Mouse (Mus musculus) 416B (cell line): ENCODE results near the gene Cybrd1.

ENCODE experiments used
- DNase-seq: peaks from one replicate; pipeline ENCODE4 v3.0.0; 2011; ENCODE audit warnings: low read depth

The Cybrd1 gene

GRCm38 (mm10) chr2:71117797-71118708, at the start of gene Cybrd1:
Gene Cybrd1, plus strand, starts transcription at chr2:71117923.
- DNase-seq, result no peak

- no peak for DNase-seq
These were observed 46.1 kb upstream of the Cybrd1 start for GRCm38 (mm10) chr2:71071601-71072000.

GRCm38 (mm10) chr2:71073330-71073729, 44.4 kb upstream of the Cybrd1 start:
- DNase-seq, result no peak

GRCm38 (mm10) chr2:71073828-71074227, 43.9 kb upstream of the Cybrd1 start:
- DNase-seq, result no peak

GRCm38 (mm10) chr2:71082416-71082815, 35.3 kb upstream of the Cybrd1 start:
- no peak for DNase-seq

GRCm38 (mm10) chr2:71083454-71084193, 34.1 kb upstream of the Cybrd1 start:
- no peak for DNase-seq

- DNase-seq, result peak; percentile 77
These were observed 28.0 kb upstream of the Cybrd1 start for GRCm38 (mm10) chr2:71089766-71090165.

GRCm38 (mm10) chr2:71090660-71091445, 26.9 kb upstream of the Cybrd1 start:
- peak; percentile 36 for DNase-seq

GRCm38 (mm10) chr2:71096170-71096569, 21.6 kb upstream of the Cybrd1 start:
- peak; percentile 97 for DNase-seq

- peak; percentile 39 for DNase-seq
These were observed 15.0 kb upstream of the Cybrd1 start for GRCm38 (mm10) chr2:71102621-71103291.

GRCm38 (mm10) chr2:71103292-71103680, 14.4 kb upstream of the Cybrd1 start:
- DNase-seq, result peak; percentile 33

- DNase-seq, result no peak
These were observed 13.0 kb upstream of the Cybrd1 start for GRCm38 (mm10) chr2:71104696-71105095.

GRCm38 (mm10) chr2:71105469-71106215, 12.1 kb upstream of the Cybrd1 start:
- DNase-seq, result no peak

GRCm38 (mm10) chr2:71107225-71107624, 10.5 kb upstream of the Cybrd1 start:
- no peak for DNase-seq

- no peak for DNase-seq
These were observed 9.2 kb upstream of the Cybrd1 start for GRCm38 (mm10) chr2:71108541-71108940.

GRCm38 (mm10) chr2:71113489-71114171, 4.1 kb upstream of the Cybrd1 start:
- DNase-seq, result no peak

GRCm38 (mm10) chr2:71116151-71116550, 1.6 kb upstream of the Cybrd1 start:
- peak; percentile 30 for DNase-seq

GRCm38 (mm10) chr2:71120844-71121243, 3.1 kb downstream of the Cybrd1 start:
- no peak for DNase-seq

- no peak for DNase-seq
These were observed 3.7 kb downstream of the Cybrd1 start for GRCm38 (mm10) chr2:71121406-71121805.

- no peak for DNase-seq
These were observed 4.7 kb downstream of the Cybrd1 start for GRCm38 (mm10) chr2:71122268-71123029.
